31 mouse cellular contexts compared by ENCODE assay signal in the genomic region with DNA sequence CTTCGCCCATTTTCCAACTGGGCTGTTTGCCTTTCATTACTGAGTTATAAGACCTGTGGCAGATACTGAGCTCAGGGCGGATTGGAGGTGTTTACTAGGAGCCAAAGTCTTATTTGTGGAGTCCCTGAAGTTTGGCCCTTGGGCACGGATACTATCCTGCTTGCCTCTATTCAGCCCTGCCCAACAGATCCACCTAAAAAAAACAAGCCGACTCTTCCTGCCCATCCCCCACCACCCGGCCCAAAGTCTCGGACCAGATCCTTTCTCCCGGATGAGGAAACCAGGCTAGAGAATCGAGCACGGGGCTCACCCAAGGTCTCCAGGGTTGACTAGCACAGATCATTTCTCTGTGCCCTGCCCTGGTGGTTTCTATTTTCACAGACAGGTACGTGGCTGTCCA. TPM values are rescaled to one million over a fixed set of nuclear protein-coding genes. Genes with fewer than 3 reads are reported as not detected.
A peak's percentile ranks its signal among the peaks of the same experiment; 100 is the strongest.
DNase-seq lines count a peak whose midpoint lies in the region; ATAC-seq and TF ChIP-seq lines count a peak whose summit lies in the region.
"Had no signal": no experiment of that assay in that cellular context is flagged by ENCODE, and none has a peak within 500 bp of the region (broad histone marks: within the 10 kb centered on the region; RNA-seq: fewer than 3 reads in every experiment).

No protein-coding gene starts in this region.

- ATAC-seq in liver, embryonic 11.5 days (replicated peaks; ENCODE audit: low FRiP score), result no peak
- no peak for ATAC-seq in intestine, embryonic 16.5 days
- no peak for ATAC-seq in midbrain, embryonic 11.5 days (ENCODE audit: low FRiP score)
- ATAC-seq: activated CD4-positive, CD25-positive, alpha-beta regulatory T cell, adult 4 months; forebrain, embryonic 15.5 days; hindbrain, postnatal 0 days; Patski had no signal

- 0 out of 2 replicates have a peak overlapping the region, but pooled peaks have one; percentile 4 for H3K4me3 ChIP-seq in liver, adult 2 months (ENCODE audit: insufficient read depth, low read depth, low read length)
- no peak overlapping the region for H3K4me3 ChIP-seq in liver, embryonic 11.5 days (ENCODE audit: low read depth, low read length)
- peak overlapping the region; percentile 8 to 49 for H3K4me3 ChIP-seq in ES-E14 (ENCODE audit: insufficient read depth in 1 of 2, low read depth in 1 of 2, low read length in 2 of 2, poor library complexity in 1 of 2, severe bottlenecking in 1 of 2)
- H3K4me3 ChIP-seq in intestine, embryonic 16.5 days (ENCODE audit: low read length), result 0 out of 2 replicates have a peak overlapping the region, but pooled peaks have one; percentile 8
- H3K4me3 ChIP-seq in small intestine, adult 2 months (ENCODE audit: low read depth, low read length), result no peak overlapping the region
- H3K4me3 ChIP-seq in midbrain, embryonic 11.5 days (ENCODE audit: low read depth, low read length), result no peak overlapping the region
- H3K4me3 ChIP-seq: forebrain, embryonic 15.5 days; heart, embryonic 13.5 days; left cerebral cortex, adult 2 months; limb, embryonic 15.5 days; midbrain, embryonic 10.5 days; neural tube, embryonic 15.5 days had no signal

- no peak overlapping the region for H3K4me2 ChIP-seq in liver, embryonic 11.5 days
- peak overlapping the region; percentile 25; the same call in 1 of the 2 replicates for H3K4me2 ChIP-seq in intestine, embryonic 16.5 days (ENCODE audit: low read depth, low read length)
- H3K4me2 ChIP-seq in midbrain, embryonic 11.5 days, result no peak overlapping the region
- H3K4me2 ChIP-seq: forebrain, embryonic 15.5 days; heart, embryonic 13.5 days; limb, embryonic 15.5 days; neural tube, embryonic 15.5 days had no signal

- peak overlapping the region; percentile 96 for H3K27ac ChIP-seq in liver, adult 2 months (replicated peaks; ENCODE audit: insufficient read depth, low read depth, low read length)
- no peak overlapping the region for H3K27ac ChIP-seq in liver, embryonic 11.5 days (ENCODE audit: low read depth, low read length)
- H3K27ac ChIP-seq in ES-E14 (ENCODE audit: insufficient read depth, low read depth, low read length, poor library complexity, severe bottlenecking), result peak overlapping the region; percentile 51
- H3K27ac ChIP-seq in intestine, embryonic 16.5 days (ENCODE audit: low read length), result peak overlapping the region; percentile 53
- H3K27ac ChIP-seq in small intestine, adult 2 months (ENCODE audit: insufficient read depth, low read depth, low read length), result peak overlapping the region; percentile 95
- no peak overlapping the region for H3K27ac ChIP-seq in midbrain, embryonic 11.5 days (ENCODE audit: low read depth, low read length)
- H3K27ac ChIP-seq: forebrain, embryonic 15.5 days; heart, embryonic 13.5 days; hindbrain, postnatal 0 days; left cerebral cortex, adult 2 months; limb, embryonic 15.5 days; midbrain, embryonic 10.5 days; neural tube, embryonic 15.5 days; stomach, postnatal 0 days had no signal

- WGBS in liver, adult 2 months, result 11% methylated on average over 10 of the region's 10 CpGs
- 46% methylated on average over 10 of the region's 10 CpGs for WGBS in liver, embryonic 11.5 days
- 45% methylated on average over 10 of the region's 10 CpGs for WGBS in intestine, embryonic 16.5 days
- 17% methylated on average over 10 of the region's 10 CpGs for WGBS in small intestine, adult 2 months
- 68% methylated on average over 10 of the region's 10 CpGs for WGBS in midbrain, embryonic 11.5 days

- DNase-seq in liver, adult 2 months (ENCODE audit: extremely low read depth, low read depth, low spot score), result peak; percentile 100
- no peak for DNase-seq in liver, embryonic 11.5 days (ENCODE audit: low spot score)
- DNase-seq in ES-E14 (ENCODE audit: low read depth, low spot score), result no peak
- no peak for DNase-seq in midbrain, embryonic 11.5 days (ENCODE audit: low spot score, missing footprints)
- no peak for DNase-seq in layer of hippocampus, adult 8-10 months (ENCODE audit: low spot score in 2 of 2)
- DNase-seq: adrenal gland, postnatal 25 days; cerebellum, adult 9-10 months; gastrocnemius, postnatal 14 days; heart, adult 18-20 months; heart, postnatal 14 days; kidney, adult 18-20 months; kidney, postnatal 4 days; left cerebral cortex, postnatal 4 days; lung, postnatal 10 days; right cerebral cortex, adult 18-20 months; thymus, adult 2 months had no signal

- H3K27me3 ChIP-seq in liver, adult 2 months (ENCODE audit: control insufficient read depth, insufficient read depth, low read length), result no peaks in the 10 kb centered on the region
- peaks cover 21% of the 10 kb centered on the region for H3K27me3 ChIP-seq in liver, embryonic 11.5 days (replicated peaks; ENCODE audit: control insufficient read depth, insufficient read depth, low read length)
- peaks cover 4% of the 10 kb centered on the region for H3K27me3 ChIP-seq in intestine, embryonic 16.5 days (replicated peaks; ENCODE audit: control insufficient read depth, insufficient read depth, low read length)
- H3K27me3 ChIP-seq in small intestine, adult 2 months (ENCODE audit: control insufficient read depth, insufficient read depth, low read length), result no peaks in the 10 kb centered on the region
- H3K27me3 ChIP-seq in midbrain, embryonic 11.5 days (ENCODE audit: control insufficient read depth, insufficient read depth, low read length), result peaks cover 15% of the 10 kb centered on the region
- H3K27me3 ChIP-seq: Patski had no signal

- H3K79me2 ChIP-seq in liver, adult 2 months (ENCODE audit: control insufficient read depth, insufficient read depth, low read length), result no peaks in the 10 kb centered on the region

- in situ Hi-C loops in ES-E14 (cut with MboI; ENCODE audit: low sequenced_read_pairs in 2 of 2, unreplicated experiment in 2 of 2), result no loop called here

- no peak for TF ChIP-seq POLR2A in liver, adult 2 months (IDR thresholded peaks at IDR 0.05; ENCODE audit: extremely low read depth, insufficient read depth, low read length)
- TF ChIP-seq POLR2A in small intestine, adult 2 months (IDR thresholded peaks at IDR 0.05; ENCODE audit: low read depth, low read length), result no peak

- no peaks in the 10 kb centered on the region for H3K9me3 ChIP-seq in liver, embryonic 11.5 days (ENCODE audit: control insufficient read depth, low read length)
- no peaks in the 10 kb centered on the region for H3K9me3 ChIP-seq in ES-E14 (ENCODE audit: control insufficient read depth, insufficient read depth, low read depth, low read length)
- no peaks in the 10 kb centered on the region for H3K9me3 ChIP-seq in intestine, embryonic 16.5 days (ENCODE audit: control insufficient read depth, low read length)
- H3K9me3 ChIP-seq in midbrain, embryonic 11.5 days (ENCODE audit: control insufficient read depth, low read length), result no peaks in the 10 kb centered on the region
- H3K9me3 ChIP-seq: forebrain, embryonic 15.5 days; heart, embryonic 13.5 days; limb, embryonic 15.5 days; midbrain, embryonic 10.5 days; neural tube, embryonic 15.5 days had no signal

- no peaks in the 10 kb centered on the region for H3K36me3 ChIP-seq in liver, adult 2 months (ENCODE audit: control insufficient read depth, insufficient read depth, low read length)
- H3K36me3 ChIP-seq in liver, embryonic 11.5 days (ENCODE audit: control insufficient read depth, insufficient read depth, low read length), result no peaks in the 10 kb centered on the region
- H3K36me3 ChIP-seq in ES-E14 (ENCODE audit: control insufficient read depth, insufficient read depth, low read length, poor library complexity, severe bottlenecking), result no peaks in the 10 kb centered on the region
- no peaks in the 10 kb centered on the region for H3K36me3 ChIP-seq in intestine, embryonic 16.5 days (ENCODE audit: control insufficient read depth, insufficient read depth, low read length)
- H3K36me3 ChIP-seq in small intestine, adult 2 months (ENCODE audit: control insufficient read depth, insufficient read depth, low read length), result no peaks in the 10 kb centered on the region
- H3K36me3 ChIP-seq in midbrain, embryonic 11.5 days (ENCODE audit: control insufficient read depth, insufficient read depth, low read length), result no peaks in the 10 kb centered on the region
- H3K36me3 ChIP-seq: forebrain, embryonic 15.5 days; heart, embryonic 13.5 days; limb, embryonic 15.5 days; midbrain, embryonic 10.5 days; neural tube, embryonic 15.5 days had no signal

- peaks cover 28% of the 10 kb centered on the region for H3K4me1 ChIP-seq in liver, adult 2 months (ENCODE audit: control insufficient read depth, insufficient read depth, low read length)
- H3K4me1 ChIP-seq in liver, embryonic 11.5 days (replicated peaks; ENCODE audit: control insufficient read depth, insufficient read depth, low read length), result peaks cover 13% of the 10 kb centered on the region
- peaks cover 2 to 22% of the 10 kb centered on the region in 2 experiments; a peak in 3 of 4 replicates for H3K4me1 ChIP-seq in ES-E14 (ENCODE audit: control insufficient read depth in 2 of 2, insufficient read depth in 2 of 2, low read length in 2 of 2, poor library complexity in 1 of 2)
- H3K4me1 ChIP-seq in intestine, embryonic 16.5 days (ENCODE audit: control insufficient read depth, insufficient read depth, low read length), result peaks cover 23% of the 10 kb centered on the region
- H3K4me1 ChIP-seq in small intestine, adult 2 months (ENCODE audit: control insufficient read depth, insufficient read depth, insufficient read length, low read length), result peaks cover 39% of the 10 kb centered on the region
- H3K4me1 ChIP-seq in midbrain, embryonic 11.5 days (ENCODE audit: control insufficient read depth, insufficient read depth, low read length), result peaks cover 7% of the 10 kb centered on the region; the same call in 1 of the 2 replicates

- TF ChIP-seq CTCF in liver, adult 2 months (IDR thresholded peaks at IDR 0.05; ENCODE audit: low read depth, low read length), result no peak
- TF ChIP-seq CTCF in small intestine, adult 2 months (IDR thresholded peaks at IDR 0.05; ENCODE audit: extremely low read depth, insufficient read length, insufficient replicate concordance, low read depth, low read length), result no peak

- H3K9ac ChIP-seq in liver, adult 2 months (ENCODE audit: low read depth, low read length), result peak overlapping the region; percentile 28
- no peak overlapping the region for H3K9ac ChIP-seq in liver, embryonic 11.5 days (ENCODE audit: low read depth, low read length)
- H3K9ac ChIP-seq in ES-E14 (ENCODE audit: insufficient read depth, low read depth, low read length, poor library complexity, severe bottlenecking), result peak overlapping the region; percentile 35
- H3K9ac ChIP-seq in intestine, embryonic 16.5 days (ENCODE audit: low read depth, low read length), result no peak overlapping the region; the same call in 1 of the 2 replicates
- no peak overlapping the region for H3K9ac ChIP-seq in midbrain, embryonic 11.5 days (ENCODE audit: low read length)
- H3K9ac ChIP-seq: forebrain, embryonic 15.5 days; heart, embryonic 13.5 days; limb, embryonic 15.5 days; neural tube, embryonic 15.5 days had no signal

RNA-seq across cellular contexts. Expression of gene Cldn3, which starts 4.9 kb away (rescaled TPM):
- total RNA-seq in liver, adult 2 months (2014; rRNA removed), result 49.9 and 86.6 TPM in 2 replicates
- polyA plus RNA-seq in liver, adult 2 months (2012; rRNA removed), result 290 and 291 TPM in 2 replicates
- 2.0 and 2.2 TPM in 2 replicates for polyA plus RNA-seq in liver, embryonic 11.5 days (2014; fragmentation: Nextera tagmentation; extraction: Ambion mirVana)
- 8.4 and 24.1 TPM in 2 replicates for total RNA-seq in ES-E14 (2012; rRNA removed)
- 187 and 217 TPM in 2 replicates for polyA plus RNA-seq in intestine, embryonic 16.5 days (2015; fragmentation: Nextera tagmentation; extraction: Ambion mirVana)
- polyA plus RNA-seq in small intestine, adult 2 months (2012; rRNA removed), result 1,043 and 2,448 TPM in 2 replicates
- polyA plus RNA-seq in midbrain, embryonic 11.5 days (2014; fragmentation: Nextera tagmentation; extraction: Ambion mirVana), result 0.59 and 1.4 TPM in 2 replicates
- under 1 TPM; 0.61 to 0.87 (median 0.81) TPM for total RNA-seq in layer of hippocampus, adult 8-10 months (2022)
- total RNA-seq: common myeloid progenitor, adult 5-6 weeks had no signal
- polyA plus RNA-seq: activated CD4-positive, CD25-positive, alpha-beta regulatory T cell, adult 4 months; C2C12; Patski had no signal

RNA-seq across cellular contexts. Expression of gene Abhd11, which starts 27.8 kb away (rescaled TPM):
- 35.9 and 38.1 TPM in 2 replicates for total RNA-seq in liver, adult 2 months (2014; rRNA removed)
- 77.6 and 78.8 TPM in 2 replicates for polyA plus RNA-seq in liver, adult 2 months (2012; rRNA removed)
- polyA plus RNA-seq in liver, embryonic 11.5 days (2014; fragmentation: Nextera tagmentation; extraction: Ambion mirVana), result 64.9 and 71.1 TPM in 2 replicates
- total RNA-seq in ES-E14 (2012; rRNA removed), result 64.8 and 105 TPM in 2 replicates
- 102 and 106 TPM in 2 replicates for polyA plus RNA-seq in intestine, embryonic 16.5 days (2015; fragmentation: Nextera tagmentation; extraction: Ambion mirVana)
- 48.1 and 90.7 TPM in 2 replicates for polyA plus RNA-seq in small intestine, adult 2 months (2012; rRNA removed)
- 37.8 and 41.2 TPM in 2 replicates for polyA plus RNA-seq in midbrain, embryonic 11.5 days (2014; fragmentation: Nextera tagmentation; extraction: Ambion mirVana)
- 10 to 100 TPM; 30.3 to 35.3 (median 33.6) TPM for total RNA-seq in layer of hippocampus, adult 8-10 months (2022)

RNA-seq across cellular contexts. Expression of gene Cldn4, which starts 34.4 kb away (rescaled TPM):
- total RNA-seq in liver, adult 2 months (2014; rRNA removed), result 0.09 and 0.13 TPM in 2 replicates
- polyA plus RNA-seq in liver, adult 2 months (2012; rRNA removed), result 0.09 and 0.36 TPM in 2 replicates
- 3.1 and 3.7 TPM in 2 replicates for polyA plus RNA-seq in liver, embryonic 11.5 days (2014; fragmentation: Nextera tagmentation; extraction: Ambion mirVana)
- 150 and 350 TPM in 2 replicates for total RNA-seq in ES-E14 (2012; rRNA removed)
- 48.7 and 54.2 TPM in 2 replicates for polyA plus RNA-seq in intestine, embryonic 16.5 days (2015; fragmentation: Nextera tagmentation; extraction: Ambion mirVana)
- polyA plus RNA-seq in small intestine, adult 2 months (2012; rRNA removed), result 112 and 571 TPM in 2 replicates
- polyA plus RNA-seq in midbrain, embryonic 11.5 days (2014; fragmentation: Nextera tagmentation; extraction: Ambion mirVana), result 2.5 and 2.7 TPM in 2 replicates
- total RNA-seq in layer of hippocampus, adult 8-10 months (2022), result not detected
- total RNA-seq: adrenal gland, postnatal 25 days; common myeloid progenitor, adult 5-6 weeks; gastrocnemius, postnatal 14 days; hindbrain, postnatal 0 days; layer of hippocampus, postnatal 10 days; left cerebral cortex, adult 2 months had no signal
- polyA plus RNA-seq: activated CD4-positive, CD25-positive, alpha-beta regulatory T cell, adult 4 months; forebrain, embryonic 15.5 days; hindbrain, postnatal 0 days had no signal

RNA-seq across cellular contexts. Expression of gene Stx1a, which starts 42.1 kb away (rescaled TPM):
- total RNA-seq in liver, adult 2 months (2014; rRNA removed), result 0.09 and 0.13 TPM in 2 replicates
- polyA plus RNA-seq in liver, adult 2 months (2012; rRNA removed), result 1.1 and 1.3 TPM in 2 replicates
- 6.2 and 6.4 TPM in 2 replicates for polyA plus RNA-seq in liver, embryonic 11.5 days (2014; fragmentation: Nextera tagmentation; extraction: Ambion mirVana)
- 9.5 and 14.6 TPM in 2 replicates for total RNA-seq in ES-E14 (2012; rRNA removed)
- 11.9 and 13.4 TPM in 2 replicates for polyA plus RNA-seq in intestine, embryonic 16.5 days (2015; fragmentation: Nextera tagmentation; extraction: Ambion mirVana)
- polyA plus RNA-seq in small intestine, adult 2 months (2012; rRNA removed), result 4.6 and 5.1 TPM in 2 replicates
- 16.1 and 17.7 TPM in 2 replicates for polyA plus RNA-seq in midbrain, embryonic 11.5 days (2014; fragmentation: Nextera tagmentation; extraction: Ambion mirVana)
- total RNA-seq in layer of hippocampus, adult 8-10 months (2022), result 10 to 100 TPM; 84.7 to 93.8 (median 89.2) TPM

RNA-seq across cellular contexts. Expression of gene Mettl27, which starts 49.0 kb away (rescaled TPM):
- 13.5 and 19.1 TPM in 2 replicates for total RNA-seq in liver, adult 2 months (2014; rRNA removed)
- polyA plus RNA-seq in liver, adult 2 months (2012; rRNA removed), result 17.9 and 30.0 TPM in 2 replicates
- polyA plus RNA-seq in liver, embryonic 11.5 days (2014; fragmentation: Nextera tagmentation; extraction: Ambion mirVana), result 9.1 and 11.4 TPM in 2 replicates
- 15.6 and 17.3 TPM in 2 replicates for total RNA-seq in ES-E14 (2012; rRNA removed)
- polyA plus RNA-seq in intestine, embryonic 16.5 days (2015; fragmentation: Nextera tagmentation; extraction: Ambion mirVana), result 27.2 TPM in 2 replicates
- polyA plus RNA-seq in small intestine, adult 2 months (2012; rRNA removed), result 8.2 and 21.4 TPM in 2 replicates
- 9.1 and 9.2 TPM in 2 replicates for polyA plus RNA-seq in midbrain, embryonic 11.5 days (2014; fragmentation: Nextera tagmentation; extraction: Ambion mirVana)
- 10 to 100 TPM in 2 of 4 experiments, 1 to 10 TPM in 2; 8.0 to 13.5 (median 10.8) TPM for total RNA-seq in layer of hippocampus, adult 8-10 months (2022)

Comparison
In these comparisons a context has a peak if more than half of its experiments do, and no peak if none do; other contexts are left out.
1. H3K27ac ChIP-seq: peak in liver, adult 2 months (single experiment), ES-E14 (single experiment), intestine, embryonic 16.5 days (single experiment) and small intestine, adult 2 months (single experiment); none in liver, embryonic 11.5 days (single experiment) and midbrain, embryonic 11.5 days (single experiment).
2. H3K4me3 ChIP-seq: peak in liver, adult 2 months (single experiment), ES-E14 (2 of 2) and intestine, embryonic 16.5 days (single experiment); none in liver, embryonic 11.5 days (single experiment), small intestine, adult 2 months (single experiment) and midbrain, embryonic 11.5 days (single experiment).
3. H3K9ac ChIP-seq: peak in liver, adult 2 months (single experiment) and ES-E14 (single experiment); none in liver, embryonic 11.5 days (single experiment), intestine, embryonic 16.5 days (single experiment) and midbrain, embryonic 11.5 days (single experiment).
4. RNA of gene Cldn3, which starts 4.9 kb away (polyA plus RNA-seq): 1,043 to 2,448 TPM in small intestine, adult 2 months, 290 to 291 TPM in liver, adult 2 months and 187 to 217 TPM in intestine, embryonic 16.5 days; 2.0 to 2.2 TPM in liver, embryonic 11.5 days and 0.59 to 1.4 TPM in midbrain, embryonic 11.5 days; every median in the first group is over 10 times any median in the second.
5. RNA of gene Cldn4, which starts 34.4 kb away (polyA plus RNA-seq): 112 to 571 TPM in small intestine, adult 2 months and 48.7 to 54.2 TPM in intestine, embryonic 16.5 days; 3.1 to 3.7 TPM in liver, embryonic 11.5 days, 2.5 to 2.7 TPM in midbrain, embryonic 11.5 days and 0.09 to 0.36 TPM in liver, adult 2 months; every median in the first group is over 10 times any median in the second.